Mouse (Mus musculus) lung, adult 2 months (tissue): Measurements from ENCODE around the gene Rhoc.

Source experiments
- CTCF ChIP-seq: fragments of 200-500 bp; IDR thresholded peaks from 2 replicates; pipeline ENCODE4 v1.5.1; 2011; ENCODE audit warnings: mild to moderate bottlenecking, low read length, control low read depth; ENCODE audit not compliant: insufficient read depth
- POLR2A ChIP-seq: fragments of 200-500 bp; IDR thresholded peaks from 2 replicates; pipeline ENCODE4 v1.6.1; 2011; ENCODE audit warnings: low read depth, mild to moderate bottlenecking, control low read depth, low read length, borderline replicate concordance; ENCODE audit errors: extremely low read depth

- TF ChIP-seq CTCF (no peak), POLR2A (no peak)
Measured at GRCm38 (mm10) chr3:104788075-104788474, at the start of gene Rhoc.
